Mouse (Mus musculus) heart, embryonic 16.5 days (tissue): ENCODE measurements around the gene Itgb6. TPM values are rescaled to one million over a fixed set of nuclear protein-coding genes. Genes with fewer than 3 reads are reported as not detected.

Experiments
- ATAC-seq: fragments of 200-750 bp; cut with Nextera tagmentation; replicated peaks from 2 replicates; pipeline ENCODE4 v1.8.0; 2017; ENCODE audit warnings: moderate number of reproducible peaks; ENCODE audit not compliant: insufficient read depth, low FRiP score; ENCODE audit errors: extremely low read depth
- H3K27ac ChIP-seq: fragments of 300-500 bp; sonication (generic); 2 replicates; pipeline ENCODE4 v1.5.1; 2014; ENCODE audit warnings: mild to moderate bottlenecking, low read length, control low read depth, moderate library complexity
- H3K27me3 ChIP-seq: fragments of 300-500 bp; sonication (generic); 2 replicates; pipeline ENCODE4 v1.6.1; 2014; ENCODE audit warnings: low read length, mixed read lengths; ENCODE audit not compliant: control insufficient read depth, insufficient read depth
- H3K36me3 ChIP-seq: fragments of 300-500 bp; sonication (generic); 2 replicates; pipeline ENCODE4 v1.6.1; 2014; ENCODE audit not compliant: control insufficient read depth, insufficient read depth
- H3K4me1 ChIP-seq: fragments of 300-500 bp; sonication (generic); 2 replicates; pipeline ENCODE4 v1.6.1; 2014; ENCODE audit warnings: low read length, mixed read lengths; ENCODE audit not compliant: control insufficient read depth, insufficient read depth
- H3K4me2 ChIP-seq: fragments of 300-500 bp; sonication (generic); 2 replicates; pipeline ENCODE4 v1.6.1; 2014; ENCODE audit warnings: low read depth, mild to moderate bottlenecking, control low read depth, low read length
- H3K4me3 ChIP-seq: fragments of 300-500 bp; sonication (generic); 2 replicates; pipeline ENCODE4 v1.5.1; 2014; ENCODE audit warnings: mild to moderate bottlenecking, control low read depth, low read length
- H3K9ac ChIP-seq: fragments of 300-500 bp; sonication (generic); 2 replicates; pipeline ENCODE4 v1.6.1; 2014; ENCODE audit warnings: low read length, control low read depth
- H3K9me3 ChIP-seq: fragments of 300-500 bp; sonication (generic); replicated peaks from 2 replicates; pipeline ENCODE4 v1.6.1; 2016; ENCODE audit warnings: low read length; ENCODE audit not compliant: control insufficient read depth
- WGBS: fragments of 180-500 bp; shearing (Covaris S2); extraction: QIAGEN DNeasy Blood & Tissue Kit; methylation state at CpG from one replicate; pipeline ENCODE4 v1.1.7; 2014; 5-methylcytosine and 5-hydroxymethylcytosine counted together
- polyA plus RNA-seq: library from polyadenylated mRNA; unstranded; fragments of >200 nt; fragmentation: Nextera tagmentation; extraction: Ambion mirVana; gene quantifications from 2 replicates; pipeline ENCODE4 v1.2.1, GENCODE M21; 2015

Gene Itgb6
- polyA plus RNA-seq, 1 experiment from 2014 or later, result 0.28 TPM

- Histone ChIP-seq H3K9ac (no peak overlapping the region), H3K27me3 (no peaks in the 10 kb centered on the region), H3K27ac (no peak overlapping the region), H3K9me3 (no peaks in the 10 kb centered on the region), H3K4me3 (no peak overlapping the region), H3K4me1 (peaks cover 26% of the 10 kb centered on the region), H3K36me3 (no peaks in the 10 kb centered on the region), H3K4me2 (no peak overlapping the region)
- no peak for ATAC-seq
- 78% methylated on average over 8 of the region's 8 CpGs for WGBS
These were observed 26.7 kb downstream of the Itgb6 start for GRCm38 (mm10) chr2:60695706-60696105.

DNA sequence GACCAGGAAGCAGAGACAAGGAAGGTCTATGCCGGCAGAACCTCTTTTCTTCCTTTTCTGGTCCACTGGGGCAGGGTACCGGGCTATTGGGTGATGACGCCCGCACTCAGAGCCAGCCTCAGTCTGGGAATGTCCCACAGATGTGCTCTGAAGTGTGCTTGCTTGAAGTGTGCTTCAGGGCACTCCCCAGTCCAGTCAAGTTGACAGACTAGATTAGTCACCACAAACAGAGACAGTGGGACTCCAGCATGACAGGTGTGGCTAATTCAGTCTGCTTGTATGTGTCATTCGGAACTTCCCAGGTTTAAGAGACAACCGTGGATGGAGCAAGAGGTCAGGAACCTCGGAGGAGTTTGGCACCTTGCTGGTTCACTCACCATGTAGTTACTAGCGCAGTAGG, 27.9 kb downstream of the Itgb6 start:
- peaks cover 22% of the 10 kb centered on the region for H3K4me1 ChIP-seq
- no peak overlapping the region for H3K27ac ChIP-seq
- 75% methylated on average over 8 of the region's 8 CpGs for WGBS
- no peaks in the 10 kb centered on the region for H3K9me3 ChIP-seq
- H3K4me2 ChIP-seq, result no peak overlapping the region
- no peaks in the 10 kb centered on the region for H3K27me3 ChIP-seq
- no peak for ATAC-seq
- H3K9ac ChIP-seq, result no peak overlapping the region
- no peak overlapping the region for H3K4me3 ChIP-seq
- H3K36me3 ChIP-seq, result no peaks in the 10 kb centered on the region

DNA sequence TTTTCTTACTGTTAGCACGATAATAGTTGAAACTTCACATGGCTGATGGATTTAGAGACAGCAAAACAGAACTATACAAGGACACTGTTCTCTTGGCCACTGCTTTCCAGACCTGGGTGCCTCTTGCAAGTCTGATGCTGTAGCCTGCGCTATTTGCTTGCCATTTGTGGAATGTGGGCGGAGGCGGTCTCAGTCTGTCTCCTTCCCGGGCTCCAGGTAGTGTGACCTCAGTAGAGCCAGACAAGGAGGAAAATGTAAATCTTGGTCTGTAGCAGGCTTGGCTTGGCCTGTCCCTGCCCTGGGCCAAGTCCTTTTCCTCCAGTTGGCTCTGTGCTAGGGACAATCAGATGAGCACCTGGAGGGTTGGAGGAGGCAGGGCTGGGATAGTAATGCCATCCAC, 30.2 kb downstream of the Itgb6 start:
- 62% methylated on average over 5 of the region's 5 CpGs for WGBS
- Histone ChIP-seq H3K36me3 (no peaks in the 10 kb centered on the region), H3K4me3 (no peak overlapping the region), H3K4me1 (peaks cover 9% of the 10 kb centered on the region), H3K9ac (no peak overlapping the region), H3K27me3 (no peaks in the 10 kb centered on the region), H3K27ac (no peak overlapping the region), H3K4me2 (no peak overlapping the region), H3K9me3 (no peaks in the 10 kb centered on the region)
- ATAC-seq, result no peak

DNA sequence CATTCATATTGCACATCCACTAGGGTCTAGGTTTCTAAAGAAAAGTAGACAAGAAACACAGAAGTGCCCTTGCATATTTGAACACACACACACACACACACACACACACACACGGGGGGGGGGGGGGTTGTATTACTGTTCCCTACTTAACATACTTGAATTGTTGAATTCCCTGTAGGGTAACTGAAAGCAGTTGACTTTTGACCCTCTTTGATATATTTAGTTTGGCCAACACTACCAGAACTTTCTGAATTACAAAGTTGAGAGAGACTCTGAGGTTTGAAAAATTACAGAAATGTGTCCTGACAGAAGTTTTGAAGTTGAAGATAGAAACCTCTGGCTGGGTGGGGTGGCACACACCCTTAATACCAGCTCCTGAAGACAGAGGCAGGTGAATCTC, 32.2 kb downstream of the Itgb6 start:
- no peak overlapping the region for H3K27ac ChIP-seq
- H3K4me2 ChIP-seq, result no peak overlapping the region
- no peaks in the 10 kb centered on the region for H3K36me3 ChIP-seq
- no peaks in the 10 kb centered on the region for H3K9me3 ChIP-seq
- H3K4me3 ChIP-seq, result no peak overlapping the region
- peaks cover 9% of the 10 kb centered on the region for H3K4me1 ChIP-seq
- H3K9ac ChIP-seq, result no peak overlapping the region
- H3K27me3 ChIP-seq, result no peaks in the 10 kb centered on the region
- ATAC-seq, result no peak
- WGBS, result 56% methylated on average over 1 of the region's 1 CpGs

DNA sequence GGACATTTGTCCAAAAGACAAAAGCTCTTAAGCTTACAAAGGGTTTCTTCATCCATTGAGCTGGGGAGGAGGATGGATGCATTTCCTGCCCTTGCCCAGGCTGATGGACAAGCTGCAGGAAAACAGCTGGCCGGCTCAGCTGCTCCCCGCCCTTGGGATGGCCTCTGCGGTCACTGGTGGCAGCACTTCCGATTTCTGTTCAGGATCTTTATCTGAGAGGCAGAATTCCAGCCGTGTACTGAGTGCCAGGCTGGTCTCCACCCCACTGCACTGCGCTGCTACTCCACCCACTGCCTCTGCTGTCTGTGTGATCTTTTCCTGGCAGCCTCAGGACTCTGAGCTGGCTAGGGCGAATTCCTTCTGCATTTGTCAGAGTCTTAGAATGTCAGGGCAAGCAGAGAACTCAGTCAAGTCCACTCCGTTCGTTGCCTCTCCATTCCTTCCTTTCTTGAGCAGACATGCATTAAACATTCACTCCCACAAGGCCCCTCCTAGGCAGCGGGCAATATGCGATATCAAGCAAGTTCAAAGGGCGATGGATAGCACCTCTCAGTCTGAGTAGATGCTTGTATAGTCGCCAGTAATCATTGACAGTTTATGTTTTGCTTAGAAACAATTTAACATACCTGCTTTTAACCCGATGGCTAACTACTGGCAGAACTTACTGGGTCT, 33.4 kb downstream of the Itgb6 start:
- H3K4me2 ChIP-seq, result peak overlapping the region; percentile 49
- ATAC-seq, result peak; percentile 94
- no peaks in the 10 kb centered on the region for H3K9me3 ChIP-seq
- H3K4me3 ChIP-seq, result no peak overlapping the region
- no peaks in the 10 kb centered on the region for H3K36me3 ChIP-seq
- H3K27ac ChIP-seq, result peak overlapping the region; percentile 76
- no peaks in the 10 kb centered on the region for H3K27me3 ChIP-seq
- 20% methylated on average over 14 of the region's 14 CpGs for WGBS
- H3K9ac ChIP-seq, result peak overlapping the region; percentile 1; the same call in 1 of the 2 replicates
- H3K4me1 ChIP-seq, result peaks cover 9% of the 10 kb centered on the region

GRCm38 (mm10) chr2:60688150-60688549, 34.3 kb downstream of the Itgb6 start:
- Histone ChIP-seq H3K4me3 (no peak overlapping the region), H3K9ac (no peak overlapping the region), H3K36me3 (no peaks in the 10 kb centered on the region), H3K4me1 (peaks cover 9% of the 10 kb centered on the region), H3K27me3 (no peaks in the 10 kb centered on the region), H3K9me3 (no peaks in the 10 kb centered on the region), H3K4me2 (no peak overlapping the region), H3K27ac (no peak overlapping the region)
- ATAC-seq, result no peak
- 74% methylated on average over 1 of the region's 1 CpGs for WGBS

- no peak overlapping the region for H3K4me3 ChIP-seq
- H3K27ac ChIP-seq, result no peak overlapping the region
- H3K4me2 ChIP-seq, result no peak overlapping the region
- no peaks in the 10 kb centered on the region for H3K36me3 ChIP-seq
- H3K4me1 ChIP-seq, result peaks cover 9% of the 10 kb centered on the region
- no peak overlapping the region for H3K9ac ChIP-seq
- no peaks in the 10 kb centered on the region for H3K9me3 ChIP-seq
- no peaks in the 10 kb centered on the region for H3K27me3 ChIP-seq
- ATAC-seq, result no peak
These were observed 36.5 kb downstream of the Itgb6 start for GRCm38 (mm10) chr2:60685973-60686372.

DNA sequence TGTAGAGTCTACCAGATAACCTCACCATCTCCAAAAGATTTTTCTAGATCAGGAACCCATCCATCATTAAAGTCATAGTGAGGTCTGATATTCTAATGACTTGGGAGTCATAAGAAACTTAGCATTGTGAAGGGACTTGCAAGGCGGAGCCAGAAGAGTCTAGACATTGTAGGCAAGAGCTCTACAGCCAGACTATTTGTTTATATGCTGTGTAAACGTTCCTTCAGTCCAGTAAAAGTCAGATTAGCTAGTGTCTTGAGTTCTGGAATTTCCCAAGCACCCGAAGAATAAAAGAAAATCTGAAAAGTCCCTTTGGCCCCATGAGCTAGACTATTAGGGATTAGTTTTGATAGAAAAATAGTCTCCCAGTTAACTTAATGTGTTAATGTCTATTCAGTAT, 38.3 kb downstream of the Itgb6 start:
- ATAC-seq, result no peak
- H3K9me3 ChIP-seq, result no peaks in the 10 kb centered on the region
- WGBS, result 74% methylated on average over 3 of the region's 3 CpGs

DNA sequence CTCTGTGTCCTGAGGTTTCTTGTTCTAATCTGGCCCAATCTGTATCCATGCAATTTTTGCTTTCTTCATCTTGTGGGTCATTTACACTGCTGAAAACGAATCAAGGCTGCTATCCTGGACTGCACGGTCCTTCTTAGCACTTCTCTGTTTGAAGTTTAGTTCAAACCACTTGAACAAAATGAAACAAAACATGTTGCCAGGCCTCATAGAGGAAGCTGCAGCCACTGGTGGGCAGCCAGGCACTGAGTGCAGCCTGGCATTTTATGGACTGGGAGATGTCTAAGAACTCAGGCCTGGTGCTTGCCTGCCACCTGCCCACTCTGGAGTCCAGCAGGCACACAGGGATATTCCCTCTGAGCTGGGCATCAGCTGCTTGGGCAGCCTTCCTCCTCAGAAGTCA, 39.9 kb downstream of the Itgb6 start:
- Histone ChIP-seq H3K4me2 (no peak overlapping the region), H3K27me3 (no peaks in the 10 kb centered on the region), H3K27ac (no peak overlapping the region), H3K4me3 (no peak overlapping the region), H3K9me3 (no peaks in the 10 kb centered on the region), H3K4me1 (0 out of 2 replicates have a peak, but pooled peaks cover under 1% of the 10 kb centered on the region), H3K9ac (no peak overlapping the region), H3K36me3 (no peaks in the 10 kb centered on the region)
- ATAC-seq, result no peak
- WGBS, result 78% methylated on average over 2 of the region's 2 CpGs

More for the DNA sequence above, 38.3 kb downstream of the Itgb6 start:
- H3K27me3 ChIP-seq, result no peaks in the 10 kb centered on the region
- H3K4me2 ChIP-seq, result no peak overlapping the region
- no peaks in the 10 kb centered on the region for H3K36me3 ChIP-seq
- no peak overlapping the region for H3K9ac ChIP-seq
- no peak overlapping the region for H3K4me3 ChIP-seq
- no peak overlapping the region for H3K27ac ChIP-seq
- peaks cover 5% of the 10 kb centered on the region for H3K4me1 ChIP-seq
